8 mouse cellular contexts compared by ENCODE assay signal in the genomic region with DNA sequence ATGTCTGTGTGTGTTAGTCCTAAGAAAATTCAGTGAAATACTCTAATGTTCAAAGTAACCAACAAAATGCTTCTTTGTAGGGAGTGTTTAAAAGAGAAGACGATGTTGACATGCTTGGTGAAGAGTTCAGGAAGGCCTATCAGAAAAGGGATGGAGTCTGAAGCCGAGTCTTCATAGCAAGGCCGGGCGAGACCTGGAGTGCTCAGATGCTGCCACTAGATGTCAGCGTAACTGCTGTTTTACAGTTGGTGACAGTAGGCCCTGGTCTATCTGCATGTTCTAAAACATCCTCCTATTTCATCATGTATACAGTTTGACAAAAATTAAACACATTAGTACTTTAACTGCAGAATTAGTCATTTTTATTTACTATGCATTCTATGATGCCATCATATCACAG. TPM values are rescaled to one million over a fixed set of nuclear protein-coding genes. Genes with fewer than 3 reads are reported as not detected.
A peak's percentile ranks its signal among the peaks of the same experiment; 100 is the strongest.
DNase-seq lines count a peak whose midpoint lies in the region; ATAC-seq lines count a peak whose summit lies in the region.

No protein-coding gene starts in this region.

- ATAC-seq in granulocyte monocyte progenitor cell, adult 5-6 weeks (replicated peaks; ENCODE audit: poor library complexity, severe bottlenecking): peak; percentile 80
- peak; percentile 60 for ATAC-seq in liver, embryonic 15.5 days (ENCODE audit: insufficient read depth)
- peak; percentile 81; the same call in 1 of the 2 replicates for ATAC-seq in neural tube, embryonic 14.5 days (ENCODE audit: low read depth)

- peaks cover 92% of the 10 kb centered on the region for H3K36me3 ChIP-seq in liver, embryonic 15.5 days (replicated peaks)
- no peaks in the 10 kb centered on the region for H3K36me3 ChIP-seq in neural tube, embryonic 14.5 days (ENCODE audit: control insufficient read depth, insufficient read depth, low read length)

- H3K9me3 ChIP-seq in liver, embryonic 15.5 days (replicated peaks): no peaks in the 10 kb centered on the region
- H3K9me3 ChIP-seq in neural tube, embryonic 14.5 days (ENCODE audit: control insufficient read depth, low read length): no peaks in the 10 kb centered on the region

- 21% methylated on average over 5 of the region's 5 CpGs for WGBS in liver, embryonic 15.5 days (ENCODE audit: insufficient replicate concordance)
- 22% methylated on average over 5 of the region's 5 CpGs for WGBS in neural tube, embryonic 14.5 days

- H3K4me3 ChIP-seq in liver, embryonic 15.5 days (replicated peaks): no peak overlapping the region
- H3K4me3 ChIP-seq in neural tube, embryonic 14.5 days (ENCODE audit: low read depth, low read length): no peak overlapping the region

- no peaks in the 10 kb centered on the region for H3K27me3 ChIP-seq in liver, embryonic 15.5 days
- H3K27me3 ChIP-seq in neural tube, embryonic 14.5 days (ENCODE audit: control insufficient read depth, insufficient read depth, low read length): no peaks in the 10 kb centered on the region

- no peak overlapping the region for H3K9ac ChIP-seq in liver, embryonic 15.5 days
- H3K9ac ChIP-seq in neural tube, embryonic 14.5 days (replicated peaks; ENCODE audit: low read depth, low read length): no peak overlapping the region

- peaks cover 3% of the 10 kb centered on the region; the same call in 1 of the 2 replicates for H3K4me1 ChIP-seq in liver, embryonic 15.5 days (replicated peaks)
- H3K4me1 ChIP-seq in neural tube, embryonic 14.5 days (ENCODE audit: control insufficient read depth, insufficient read depth, low read length): no peaks in the 10 kb centered on the region

- peak; percentile 87 for DNase-seq in CD4-positive, CD25-positive, alpha-beta regulatory T cell, adult 2 months (ENCODE audit: low read depth, low spot score)
- peak; percentile 66 to 85 for DNase-seq in adrenal gland, adult (ENCODE audit: inconsistent age in 2 of 2, low spot score in 1 of 2)
- DNase-seq in embryo, embryonic 10.5 days (ENCODE audit: low spot score): peak; percentile 83
- peak; percentile 71 to 78 for DNase-seq in kidney, postnatal 25 days
- peak; percentile 84 for DNase-seq in thymus, postnatal 0 days (ENCODE audit: low spot score)

- H3K4me2 ChIP-seq in liver, embryonic 15.5 days: no peak overlapping the region
- no peak overlapping the region for H3K4me2 ChIP-seq in neural tube, embryonic 14.5 days (ENCODE audit: low read depth, low read length)

- no peak overlapping the region for H3K27ac ChIP-seq in liver, embryonic 15.5 days (replicated peaks)
- no peak overlapping the region for H3K27ac ChIP-seq in neural tube, embryonic 14.5 days (ENCODE audit: low read depth, low read length)

RNA-seq across cellular contexts. Expression of gene Mns1, which starts 20.4 kb away (rescaled TPM):
- 22.2 and 32.6 TPM in 2 replicates for total RNA-seq in granulocyte monocyte progenitor cell, adult 5-6 weeks (2014; fragmentation: Nextera tagmentation)
- total RNA-seq in granulocyte monocyte progenitor cell, adult 5-6 weeks (2017): 54.5 and 87.7 TPM in 2 replicates
- polyA plus RNA-seq in liver, embryonic 15.5 days (2015; fragmentation: Nextera tagmentation; extraction: Ambion mirVana): 78.9 and 85.1 TPM in 2 replicates
- 3.7 and 5.7 TPM in 2 replicates for polyA plus RNA-seq in neural tube, embryonic 14.5 days (2014; fragmentation: Nextera tagmentation; extraction: Ambion mirVana)
- 81.1 and 91.3 TPM in 2 replicates for polyA plus RNA-seq in thymus, postnatal 0 days (2015; fragmentation: Nextera tagmentation; extraction: Ambion mirVana)

RNA-seq across cellular contexts. Expression of gene Tex9, which starts 33.8 kb away (rescaled TPM):
- total RNA-seq in granulocyte monocyte progenitor cell, adult 5-6 weeks (2014; fragmentation: Nextera tagmentation): 14.3 and 18.2 TPM in 2 replicates
- 25.5 and 25.7 TPM in 2 replicates for total RNA-seq in granulocyte monocyte progenitor cell, adult 5-6 weeks (2017)
- 3.8 and 4.2 TPM in 2 replicates for polyA plus RNA-seq in liver, embryonic 15.5 days (2015; fragmentation: Nextera tagmentation; extraction: Ambion mirVana)
- 26.8 and 32.2 TPM in 2 replicates for polyA plus RNA-seq in neural tube, embryonic 14.5 days (2014; fragmentation: Nextera tagmentation; extraction: Ambion mirVana)
- polyA plus RNA-seq in thymus, postnatal 0 days (2015; fragmentation: Nextera tagmentation; extraction: Ambion mirVana): 30.4 and 32.3 TPM in 2 replicates

Comparison
In these comparisons a context has a peak if more than half of its experiments do, and no peak if none do; other contexts are left out.
1. RNA of gene Mns1, which starts 20.4 kb away (polyA plus RNA-seq): 78.9 to 85.1 TPM in liver, embryonic 15.5 days and 81.1 to 91.3 TPM in thymus, postnatal 0 days; 3.7 to 5.7 TPM in neural tube, embryonic 14.5 days; every median in the first group is over 10 times any median in the second.
2. Peak in every context shown above with its lines, with median percentiles within 50 percentile points of each other: DNase-seq and ATAC-seq.